Mouse (Mus musculus): ENCODE measurements at regions not wholly inside any gene's neighbourhood (a gene's known extent, or its start where the extent isn't known, plus 50 kb on each side); places are given as distances from the start of the nearest gene placed in this dataset.

- no peak for DNase-seq (ENCODE audit: low spot score)
Observed at GRCm38 (mm10) chr1:75992039-75992438, 446.0 kb downstream of the Slc4a3 start.

DNA sequence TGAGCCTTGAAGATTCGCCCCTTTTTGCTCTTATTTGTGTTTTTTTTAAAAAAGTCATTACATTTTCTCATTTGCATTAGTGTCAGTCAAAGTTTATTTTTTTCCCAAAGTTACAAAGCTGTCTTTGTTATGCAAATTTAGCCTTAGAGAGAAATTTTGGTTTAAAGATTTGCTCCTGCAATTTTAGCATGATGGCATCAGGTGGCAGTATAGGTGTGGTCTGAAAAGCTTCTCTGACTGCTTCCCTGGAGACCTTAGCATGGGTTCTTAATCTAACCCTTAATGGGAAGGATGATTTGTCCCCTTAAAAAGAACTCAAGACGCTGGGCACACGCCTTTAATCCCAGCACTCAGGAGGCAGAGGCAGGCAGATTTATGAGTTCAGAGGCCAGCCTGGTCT, 451.2 kb downstream of the Slc4a3 start:
- no peak for DNase-seq (ENCODE audit: low spot score)

GRCm38 (mm10) chr1:76001124-76001523, 455.1 kb downstream of the Slc4a3 start:
- no peak for DNase-seq (ENCODE audit: low spot score)

GRCm38 (mm10) chr1:76009601-76010000, 463.5 kb downstream of the Slc4a3 start:
- DNase-seq (ENCODE audit: low spot score), result no peak

DNA sequence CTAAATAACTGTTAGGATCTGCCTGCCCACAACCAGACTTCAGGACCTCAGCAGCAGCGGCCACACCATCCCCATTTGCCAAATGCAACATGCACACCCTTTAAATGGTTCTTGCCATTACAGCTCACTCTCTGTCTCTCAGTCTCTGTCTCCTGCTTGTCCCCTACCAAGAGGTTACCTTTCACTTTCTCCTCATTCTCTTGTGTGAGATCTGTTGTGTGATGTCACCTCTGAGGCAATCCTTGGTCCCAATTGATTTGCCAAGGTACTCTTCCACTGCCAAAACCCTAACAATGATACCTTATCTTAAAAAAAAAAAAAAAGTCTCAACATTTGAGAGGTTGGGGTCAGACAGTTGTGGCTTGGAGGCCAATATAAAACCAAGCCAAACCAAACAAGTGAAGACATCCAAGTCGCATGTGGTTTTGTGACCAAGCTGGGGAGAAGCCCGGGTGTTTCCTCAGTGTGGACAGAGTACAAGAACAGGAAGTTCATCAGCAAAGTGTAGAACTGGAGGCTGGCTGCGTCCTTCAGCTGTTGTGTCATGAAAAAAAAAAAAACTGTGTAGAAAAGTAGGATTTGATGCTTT, 464.2 kb downstream of the Slc4a3 start:
- no peak for DNase-seq (ENCODE audit: low spot score)

DNA sequence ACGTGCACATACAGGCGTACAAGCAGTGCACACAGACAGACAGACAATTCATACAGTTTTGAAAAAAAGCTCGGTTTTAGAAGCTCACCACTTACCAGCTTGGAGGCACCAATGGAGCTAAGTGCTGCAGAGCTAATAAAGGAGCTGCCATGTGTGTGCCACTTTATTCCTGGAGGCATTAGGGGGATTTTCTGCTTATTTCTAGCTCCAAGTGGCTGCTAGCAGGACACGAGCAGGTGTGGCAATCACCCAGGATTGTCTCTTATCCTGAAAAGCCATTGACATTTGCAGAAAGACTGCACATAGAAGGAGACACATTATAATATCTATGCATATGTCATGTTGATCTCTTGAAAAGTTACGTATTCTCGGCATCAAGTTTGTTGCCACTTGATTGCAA, 472.5 kb downstream of the Slc4a3 start:
- no peak for DNase-seq (ENCODE audit: low spot score)

GRCm38 (mm10) chr1:76019071-76019470, 473.0 kb downstream of the Slc4a3 start:
- DNase-seq (ENCODE audit: low spot score), result no peak

- DNase-seq (ENCODE audit: low spot score), result no peak
Observed at GRCm38 (mm10) chr1:76024650-76025049, 478.6 kb downstream of the Slc4a3 start.

DNA sequence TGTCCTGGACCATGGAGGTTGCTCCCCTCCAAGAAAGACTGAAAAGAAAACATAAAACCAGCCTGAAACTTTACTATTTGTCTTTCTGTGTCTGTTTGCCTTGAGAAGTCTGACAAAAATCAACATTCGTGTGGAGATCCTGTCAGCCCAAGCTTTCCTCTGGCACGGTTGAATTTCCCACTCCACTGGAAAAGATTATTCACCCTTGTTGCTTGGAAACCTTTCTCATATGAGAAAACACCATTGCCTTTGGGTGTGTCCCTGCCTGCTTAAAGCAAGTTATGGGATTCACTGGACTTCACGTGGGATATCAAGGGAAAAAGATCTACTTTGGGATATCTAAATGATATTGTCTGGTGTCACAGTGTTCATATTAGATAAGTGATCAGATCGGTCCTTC, 479.3 kb downstream of the Slc4a3 start:
- DNase-seq (ENCODE audit: low spot score), result no peak

DNA sequence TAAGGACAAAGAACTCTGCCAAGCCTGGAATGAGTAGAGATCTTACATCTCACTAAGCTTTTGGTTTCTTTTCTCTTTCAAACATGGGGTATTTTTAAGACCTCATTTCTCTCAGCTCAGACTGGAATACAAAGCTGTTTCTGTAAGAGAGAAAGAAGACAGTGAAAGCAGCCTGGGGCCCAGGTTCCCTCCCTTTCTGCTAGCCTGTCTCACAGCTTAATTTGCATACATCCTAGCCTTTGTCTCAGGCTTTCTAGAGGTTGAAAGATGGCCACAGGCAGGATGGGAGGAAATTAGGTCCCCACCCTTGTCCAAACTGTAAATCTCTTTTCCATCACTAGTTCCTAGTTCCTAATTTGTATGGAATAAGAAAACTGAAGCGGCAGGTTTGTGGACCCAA, 483.0 kb downstream of the Slc4a3 start:
- DNase-seq (ENCODE audit: low spot score), result no peak

GRCm38 (mm10) chr1:76031171-76031922, 485.3 kb downstream of the Slc4a3 start:
- no peak for DNase-seq (ENCODE audit: low spot score)

DNA sequence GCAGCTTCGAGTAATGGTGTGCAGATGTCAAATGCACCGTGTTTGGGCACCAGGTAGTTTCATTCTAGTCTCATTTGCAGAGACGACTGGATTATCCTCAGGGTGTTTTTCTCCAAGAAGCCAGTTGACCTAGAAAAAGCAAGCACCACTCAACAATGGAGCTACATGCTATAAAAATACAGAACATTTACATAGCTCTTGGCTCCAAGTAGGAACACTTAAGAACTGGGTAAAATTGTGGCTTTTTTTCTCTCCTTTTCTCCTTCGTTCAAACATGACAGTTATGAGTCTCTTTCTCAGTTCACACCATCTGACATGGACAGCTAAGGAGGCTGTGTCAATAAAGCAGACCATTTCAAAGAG, 485.8 kb downstream of the Slc4a3 start:
- DNase-seq (ENCODE audit: low spot score), result no peak

- no peak for DNase-seq (ENCODE audit: low spot score)
Observed at GRCm38 (mm10) chr1:76032626-76033025, 486.6 kb downstream of the Slc4a3 start.

GRCm38 (mm10) chr1:76036316-76036715, 490.2 kb downstream of the Slc4a3 start:
- DNase-seq (ENCODE audit: low spot score), result no peak

- no peak for DNase-seq (ENCODE audit: low spot score)
Observed at GRCm38 (mm10) chr1:76039029-76039655, 493.1 kb downstream of the Slc4a3 start.

- no peak for DNase-seq (ENCODE audit: low spot score)
Observed at GRCm38 (mm10) chr1:76039661-76040060, 493.6 kb downstream of the Slc4a3 start.

- DNase-seq (ENCODE audit: low spot score), result no peak
Observed at GRCm38 (mm10) chr1:76050264-76050663, 504.2 kb downstream of the Slc4a3 start.

GRCm38 (mm10) chr1:76053378-76054171, 507.5 kb downstream of the Slc4a3 start:
- no peak for DNase-seq (ENCODE audit: low spot score)

DNA sequence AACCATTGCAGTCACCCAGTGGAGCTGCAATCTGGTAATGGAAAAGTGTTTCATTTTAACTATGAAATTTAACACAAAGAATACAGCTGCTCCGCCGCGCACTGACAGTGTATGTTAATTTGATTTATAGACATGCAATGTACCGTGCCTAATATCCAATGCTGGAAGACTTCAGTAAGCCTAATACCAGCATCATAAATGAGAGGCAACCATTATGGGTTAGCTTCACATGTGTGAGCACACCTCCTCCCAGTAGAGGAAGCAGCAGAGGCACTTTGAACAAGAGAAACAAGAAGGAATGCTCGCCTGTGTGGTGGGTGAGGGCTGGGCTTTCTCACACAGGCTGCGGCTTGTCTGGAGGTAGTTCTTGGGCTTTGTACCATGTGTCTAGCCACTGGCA, 519.7 kb downstream of the Slc4a3 start:
- no peak for DNase-seq (ENCODE audit: low spot score)

GRCm38 (mm10) chr1:76070831-76071321, 524.8 kb downstream of the Slc4a3 start:
- DNase-seq (ENCODE audit: low spot score), result no peak

- no peak for DNase-seq (ENCODE audit: low spot score)
Observed at GRCm38 (mm10) chr1:76075213-76075612, 529.1 kb downstream of the Slc4a3 start.
